8 mouse cellular contexts compared by ENCODE assay signal in the genomic region with DNA sequence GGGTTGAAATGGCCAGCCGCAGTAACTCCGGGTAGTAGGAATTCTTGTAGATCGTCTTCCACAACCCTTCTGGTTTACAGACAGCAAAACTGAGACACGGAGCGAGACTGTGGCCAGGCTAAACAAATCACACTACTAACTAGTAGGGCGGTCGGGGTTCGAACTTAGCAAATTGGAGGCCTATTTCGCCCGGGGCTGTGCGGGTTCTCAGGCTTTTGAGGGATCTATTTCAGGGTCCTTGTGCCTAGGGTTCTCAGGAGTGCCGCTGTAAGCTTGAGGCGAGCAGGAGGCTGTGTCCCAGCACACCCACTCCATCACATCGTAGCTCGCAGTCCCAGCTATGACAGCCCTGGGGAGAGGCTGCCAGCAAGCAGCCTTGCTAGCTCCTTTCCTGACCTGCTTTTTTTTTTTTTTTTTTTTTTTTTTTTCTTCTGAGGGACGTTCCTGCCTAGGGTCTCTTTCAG. TPM values are rescaled to one million over a fixed set of nuclear protein-coding genes. Genes with fewer than 3 reads are reported as not detected.
DNase-seq lines count a peak whose midpoint lies in the region; ATAC-seq and TF ChIP-seq lines count a peak whose summit lies in the region.

No protein-coding gene starts in this region.

- H3K9me3 ChIP-seq in hindbrain, embryonic 11.5 days (ENCODE audit: control insufficient read depth, low read length), result no peaks in the 10 kb centered on the region
- H3K9me3 ChIP-seq in liver, embryonic 14.5 days (ENCODE audit: control insufficient read depth, low read length), result no peaks in the 10 kb centered on the region

- peak in 1 of 2 experiments; percentile 15 for DNase-seq in cerebellum, adult 2 months
- no peak for DNase-seq in cerebellum, adult 9-11 months
- DNase-seq in thymus, postnatal 4 days, result peak; percentile 49
- DNase-seq in thymus, adult 18-20 months, result no peak
- DNase-seq in hindbrain, embryonic 11.5 days (ENCODE audit: low spot score), result no peak
- no peak for DNase-seq in liver, embryonic 14.5 days (ENCODE audit: low read depth in 3 of 3, low spot score in 3 of 3)
- DNase-seq in right cerebral cortex, postnatal 14 days, result peak; percentile 29
- DNase-seq in urinary bladder, postnatal 10 days (ENCODE audit: low spot score), result no peak

- TF ChIP-seq EP300 in liver, embryonic 14.5 days (IDR thresholded peaks at IDR 0.05; ENCODE audit: low read depth), result no peak

- no peak overlapping the region for H3K27ac ChIP-seq in cerebellum, adult 2 months (ENCODE audit: insufficient read depth, low read length)
- no peak overlapping the region for H3K27ac ChIP-seq in hindbrain, embryonic 11.5 days (ENCODE audit: low read depth, low read length)
- H3K27ac ChIP-seq in liver, embryonic 14.5 days, result no peak overlapping the region

- H3K27me3 ChIP-seq in cerebellum, adult 2 months (ENCODE audit: control insufficient read depth, insufficient read depth, low read length), result no peaks in the 10 kb centered on the region
- H3K27me3 ChIP-seq in hindbrain, embryonic 11.5 days (ENCODE audit: control insufficient read depth, insufficient read depth, low read length), result no peaks in the 10 kb centered on the region
- H3K27me3 ChIP-seq in liver, embryonic 14.5 days (ENCODE audit: control insufficient read depth, insufficient read depth, low read length), result no peaks in the 10 kb centered on the region

- ATAC-seq in hindbrain, embryonic 11.5 days (ENCODE audit: low FRiP score), result peak; percentile 71
- ATAC-seq in liver, embryonic 14.5 days (ENCODE audit: insufficient read depth), result peak; percentile 55

- no peaks in the 10 kb centered on the region for H3K4me1 ChIP-seq in cerebellum, adult 2 months (ENCODE audit: control insufficient read depth, insufficient read depth, low read length)
- H3K4me1 ChIP-seq in hindbrain, embryonic 11.5 days (replicated peaks; ENCODE audit: control insufficient read depth, insufficient read depth, low read length), result no peaks in the 10 kb centered on the region
- peaks cover 0 to 4% of the 10 kb centered on the region in 2 experiments; a peak in 2 of 4 replicates for H3K4me1 ChIP-seq in liver, embryonic 14.5 days (replicated peaks; ENCODE audit: control insufficient read depth in 2 of 2, insufficient read depth in 2 of 2, low read length in 1 of 2)

- TF ChIP-seq POLR2A in cerebellum, adult 2 months (IDR thresholded peaks at IDR 0.05; ENCODE audit: borderline replicate concordance, insufficient read depth, low read length), result no peak

- H3K36me3 ChIP-seq in hindbrain, embryonic 11.5 days (ENCODE audit: control insufficient read depth, insufficient read depth, low read length), result no peaks in the 10 kb centered on the region
- H3K36me3 ChIP-seq in liver, embryonic 14.5 days (replicated peaks; ENCODE audit: control insufficient read depth, insufficient read depth, low read depth), result no peaks in the 10 kb centered on the region

- TF ChIP-seq CTCF in cerebellum, adult 2 months (IDR thresholded peaks at IDR 0.05; ENCODE audit: borderline replicate concordance, insufficient read depth, low read depth, low read length), result no peak
- TF ChIP-seq CTCF in liver, embryonic 14.5 days (IDR thresholded peaks at IDR 0.05; ENCODE audit: low read depth), result no peak

- peak overlapping the region; percentile 76 for H3K4me3 ChIP-seq in cerebellum, adult 2 months (replicated peaks; ENCODE audit: insufficient read depth, low read depth, low read length)
- H3K4me3 ChIP-seq in hindbrain, embryonic 11.5 days (ENCODE audit: low read depth, low read length), result peak overlapping the region; percentile 61
- H3K4me3 ChIP-seq in liver, embryonic 14.5 days (ENCODE audit: insufficient read depth in 1 of 2, low read depth in 2 of 2, low read length in 2 of 2), result peak overlapping the region; percentile 68 to 72

- WGBS in cerebellum, adult 2 months, result 2% methylated on average over 16 of the region's 16 CpGs
- 0% methylated on average over 15 of the region's 16 CpGs for WGBS in hindbrain, embryonic 11.5 days
- under 1% methylated on average over 16 of the region's 16 CpGs for whole genome bisulfite sequencing in liver, embryonic 14.5 days (ENCODE audit: insufficient replicate concordance)

- H3K9ac ChIP-seq in hindbrain, embryonic 11.5 days (ENCODE audit: low read depth, low read length), result peak overlapping the region; percentile 58
- peak overlapping the region; percentile 69 for H3K9ac ChIP-seq in liver, embryonic 14.5 days (replicated peaks)

- peak overlapping the region; percentile 75 for H3K4me2 ChIP-seq in hindbrain, embryonic 11.5 days (replicated peaks; ENCODE audit: low read depth, low read length)
- H3K4me2 ChIP-seq in liver, embryonic 14.5 days (ENCODE audit: low read depth), result peak overlapping the region; percentile 84

RNA-seq across cellular contexts. Expression of gene Il1rap, which starts 0.4 kb away (rescaled TPM):
- polyA plus RNA-seq in cerebellum, adult 2 months (2012; rRNA removed), result 19.1 and 20.3 TPM in 2 replicates
- 5.4 and 5.9 TPM in 2 replicates for polyA plus RNA-seq in hindbrain, embryonic 11.5 days (2014; fragmentation: Nextera tagmentation; extraction: Ambion mirVana)
- 0.71 and 0.98 TPM in 2 replicates for polyA plus RNA-seq in liver, embryonic 14.5 days (2012; rRNA removed)
- polyA plus RNA-seq in liver, embryonic 14.5 days (2014; fragmentation: Nextera tagmentation; extraction: Ambion mirVana), result 1.9 and 2.1 TPM in 2 replicates

RNA-seq across cellular contexts. Expression of gene Tmem207, which starts 55.4 kb away (rescaled TPM):
- polyA plus RNA-seq in cerebellum, adult 2 months (2012; rRNA removed), result not detected in 2 replicates
- polyA plus RNA-seq in hindbrain, embryonic 11.5 days (2014; fragmentation: Nextera tagmentation; extraction: Ambion mirVana), result 0.14 TPM in 1 of 2 replicates, not detected in the other
- polyA plus RNA-seq in liver, embryonic 14.5 days (2012; rRNA removed), result not detected in 2 replicates
- polyA plus RNA-seq in liver, embryonic 14.5 days (2014; fragmentation: Nextera tagmentation; extraction: Ambion mirVana), result not detected in 2 replicates

Comparison
In these comparisons a context has a peak if more than half of its experiments do, and no peak if none do; other contexts are left out.
1. DNase-seq: peak in thymus, postnatal 4 days (single experiment) and right cerebral cortex, postnatal 14 days (single experiment); none in cerebellum, adult 9-11 months (single experiment), thymus, adult 18-20 months (0 of 2), hindbrain, embryonic 11.5 days (single experiment), liver, embryonic 14.5 days (0 of 3) and urinary bladder, postnatal 10 days (single experiment).
2. Peak in every context shown above with its lines, with median percentiles within 50 percentile points of each other: H3K4me3 ChIP-seq.